ENCODE assay signal across 8 mouse cellular contexts in genomic region chr6:108709131-108709470, GRCm38 (mm10). TPM values are rescaled to one million over a fixed set of nuclear protein-coding genes. Genes with fewer than 3 reads are reported as not detected.
DNase-seq lines count a peak whose midpoint lies in the region; ATAC-seq and TF ChIP-seq lines count a peak whose summit lies in the region.

No protein-coding gene starts in this region.

- WGBS in neural tube, embryonic 11.5 days: 16% methylated on average over 9 of the region's 9 CpGs
- 15% methylated on average over 9 of the region's 9 CpGs for WGBS in limb, embryonic 14.5 days
- 4% methylated on average over 9 of the region's 9 CpGs for WGBS in stomach, embryonic 16.5 days

- no peaks in the 10 kb centered on the region; the same call in 1 of the 2 replicates for H3K4me1 ChIP-seq in neural tube, embryonic 11.5 days (ENCODE audit: control insufficient read depth, insufficient read depth, low read length)
- H3K4me1 ChIP-seq in limb, embryonic 14.5 days (ENCODE audit: control insufficient read depth, insufficient read depth, low read length): 0 out of 2 replicates have a peak, but pooled peaks cover 6% of the 10 kb centered on the region
- H3K4me1 ChIP-seq in stomach, embryonic 16.5 days (ENCODE audit: control insufficient read depth, insufficient read depth, low read length): peaks cover 9% of the 10 kb centered on the region

- peak overlapping the region; percentile 29 for H3K4me3 ChIP-seq in neural tube, embryonic 11.5 days (ENCODE audit: low read depth, low read length)
- H3K4me3 ChIP-seq in limb, embryonic 14.5 days (replicated peaks; ENCODE audit: low read length): peak overlapping the region; percentile 28
- peak overlapping the region; percentile 35 for H3K4me3 ChIP-seq in stomach, embryonic 16.5 days (replicated peaks; ENCODE audit: low read length)

- H3K27ac ChIP-seq in neural tube, embryonic 11.5 days (ENCODE audit: low read depth, low read length): no peak overlapping the region
- H3K27ac ChIP-seq in limb, embryonic 14.5 days (replicated peaks; ENCODE audit: low read depth, low read length): no peak overlapping the region
- H3K27ac ChIP-seq in stomach, embryonic 16.5 days (ENCODE audit: low read length): peak overlapping the region; percentile 2; the same call in 1 of the 2 replicates

- H3K9ac ChIP-seq in neural tube, embryonic 11.5 days (ENCODE audit: low read length): no peak overlapping the region; the same call in 1 of the 2 replicates
- H3K9ac ChIP-seq in limb, embryonic 14.5 days (ENCODE audit: low read depth, low read length, severe bottlenecking): peak overlapping the region; percentile 13; the same call in 1 of the 2 replicates
- peak overlapping the region; percentile 38 for H3K9ac ChIP-seq in stomach, embryonic 16.5 days (ENCODE audit: low read length)

- peak overlapping the region; percentile 58 for H3K4me2 ChIP-seq in neural tube, embryonic 11.5 days (ENCODE audit: low read depth)
- peak overlapping the region; percentile 73 for H3K4me2 ChIP-seq in limb, embryonic 14.5 days (replicated peaks; ENCODE audit: low read depth, low read length, severe bottlenecking)
- peak overlapping the region; percentile 62 for H3K4me2 ChIP-seq in stomach, embryonic 16.5 days (ENCODE audit: low read depth, low read length)

- no peaks in the 10 kb centered on the region for H3K9me3 ChIP-seq in neural tube, embryonic 11.5 days (ENCODE audit: control insufficient read depth, low read length)
- H3K9me3 ChIP-seq in limb, embryonic 14.5 days (ENCODE audit: control insufficient read depth, low read length): no peaks in the 10 kb centered on the region
- H3K9me3 ChIP-seq in stomach, embryonic 16.5 days (replicated peaks; ENCODE audit: control insufficient read depth, low read length): no peaks in the 10 kb centered on the region

- peak; percentile 5 for DNase-seq in cerebellum, adult 8-10 months
- DNase-seq in cerebellum, postnatal 14 days: no peak
- no peak for DNase-seq in neural tube, embryonic 11.5 days (ENCODE audit: low spot score)
- no peak for DNase-seq in neural tube, embryonic 10.5 days (ENCODE audit: extremely low spot score, low spot score)
- DNase-seq in limb, embryonic 14.5 days (ENCODE audit: low spot score): peak; percentile 20
- no peak for DNase-seq in gastrocnemius, postnatal 10 days

- H3K27me3 ChIP-seq in neural tube, embryonic 11.5 days (ENCODE audit: control insufficient read depth, insufficient read depth, low read length): no peaks in the 10 kb centered on the region
- no peaks in the 10 kb centered on the region for H3K27me3 ChIP-seq in limb, embryonic 14.5 days (ENCODE audit: control insufficient read depth, insufficient read depth, low read length)
- H3K27me3 ChIP-seq in stomach, embryonic 16.5 days (ENCODE audit: control insufficient read depth, insufficient read depth, low read length): no peaks in the 10 kb centered on the region

- no peak for ATAC-seq in neural tube, embryonic 11.5 days (ENCODE audit: insufficient read depth, low FRiP score, low TSS enrichment)
- ATAC-seq in limb, embryonic 14.5 days (ENCODE audit: low FRiP score, low read depth): no peak
- no peak for ATAC-seq in stomach, embryonic 16.5 days (ENCODE audit: insufficient read depth, low FRiP score)
- ATAC-seq in megakaryocyte-erythroid progenitor cell, adult 5-6 weeks (replicated peaks; ENCODE audit: low FRiP score, low TSS enrichment, poor library complexity, severe bottlenecking): no peak

- H3K36me3 ChIP-seq in neural tube, embryonic 11.5 days (ENCODE audit: control insufficient read depth, insufficient read depth, low read length): no peaks in the 10 kb centered on the region
- H3K36me3 ChIP-seq in limb, embryonic 14.5 days (ENCODE audit: control insufficient read depth, insufficient read depth, low read length): no peaks in the 10 kb centered on the region
- H3K36me3 ChIP-seq in stomach, embryonic 16.5 days (ENCODE audit: control insufficient read depth, insufficient read depth, low read length): no peaks in the 10 kb centered on the region

- no peak for TF ChIP-seq POLR2A in limb, embryonic 14.5 days (IDR thresholded peaks at IDR 0.05; ENCODE audit: borderline replicate concordance, extremely low read depth, insufficient read depth, insufficient read length)

RNA-seq across cellular contexts. Expression of gene Bhlhe40, which starts 48.7 kb away (rescaled TPM):
- 3.7 and 4.2 TPM in 2 replicates for polyA plus RNA-seq in neural tube, embryonic 11.5 days (2014; fragmentation: Nextera tagmentation; extraction: Ambion mirVana)
- polyA plus RNA-seq in limb, embryonic 14.5 days (2012; rRNA removed): 10.8 and 11.9 TPM in 2 replicates
- polyA plus RNA-seq in limb, embryonic 14.5 days (2014; fragmentation: Nextera tagmentation; extraction: Ambion mirVana): 27.6 and 31.7 TPM in 2 replicates
- polyA plus RNA-seq in stomach, embryonic 16.5 days (2015; fragmentation: Nextera tagmentation; extraction: Ambion mirVana): 39.6 and 47.5 TPM in 2 replicates
- total RNA-seq in megakaryocyte-erythroid progenitor cell, adult 5-6 weeks (2014; fragmentation: Nextera tagmentation): 1.4 TPM in 1 of 2 replicates, not detected in the other
- total RNA-seq in megakaryocyte-erythroid progenitor cell, adult 5-6 weeks (2017): 3.1 and 15.2 TPM in 2 replicates
- 10 to 100 TPM; 60.4 to 64.9 TPM for total RNA-seq in gastrocnemius, postnatal 10 days (2021)

Comparison
In these comparisons a context has a peak if more than half of its experiments do, and no peak if none do; other contexts are left out.
1. DNase-seq: peak in cerebellum, adult 8-10 months (single experiment) and limb, embryonic 14.5 days (single experiment); none in cerebellum, postnatal 14 days (0 of 2), neural tube, embryonic 11.5 days (single experiment), neural tube, embryonic 10.5 days (single experiment) and gastrocnemius, postnatal 10 days (single experiment).
2. Peak in every context shown above with its lines, with median percentiles within 50 percentile points of each other: H3K4me2 ChIP-seq and H3K4me3 ChIP-seq.